Mouse (Mus musculus): ENCODE measurements around the gene Nfkbil1.

Nfkbil1 gene

GRCm38 (mm10) chr17:35204494-35205379 is 30.9 kb downstream of the Nfkbil1 start, which contains the start of gene Lta:
Gene Lta, minus strand, starts transcription at chr17:35205351.
- peak; percentile 22 for DNase-seq (ENCODE audit: low read depth, low spot score)

- DNase-seq (ENCODE audit: low read depth, low spot score): no peak
Measured at GRCm38 (mm10) chr17:35202442-35202841, 33.1 kb downstream of the Nfkbil1 start.

DNA sequence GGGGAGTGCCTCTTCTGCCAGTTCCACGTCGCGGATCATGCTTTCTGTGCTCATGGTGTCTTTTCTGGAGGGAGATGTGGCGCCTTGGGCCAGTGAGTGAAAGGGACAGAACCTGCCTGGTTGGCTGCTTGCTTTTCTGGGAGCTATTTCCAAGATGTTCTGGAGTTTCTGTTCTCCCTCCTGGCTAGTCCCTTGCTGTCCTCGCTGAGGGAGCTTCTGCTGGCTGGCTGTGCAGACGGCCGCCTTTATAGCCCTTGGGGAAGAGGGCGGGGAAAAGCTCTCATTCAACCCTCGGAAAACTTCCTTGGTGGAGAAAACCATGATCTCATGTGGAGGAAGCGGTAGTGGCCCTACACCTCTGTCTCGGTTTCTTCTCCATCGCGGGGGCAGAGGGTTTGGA is 33.8 kb downstream of the Nfkbil1 start, which contains the start of gene Tnf:
TSS of gene Tnf (minus strand) at position 221 of the 400 bp plus-strand sequence.
- no peak for DNase-seq (ENCODE audit: low read depth, low spot score)

- no peak for DNase-seq (ENCODE audit: low read depth, low spot score)
Measured at GRCm38 (mm10) chr17:35201128-35201527, 34.5 kb downstream of the Nfkbil1 start.

DNA sequence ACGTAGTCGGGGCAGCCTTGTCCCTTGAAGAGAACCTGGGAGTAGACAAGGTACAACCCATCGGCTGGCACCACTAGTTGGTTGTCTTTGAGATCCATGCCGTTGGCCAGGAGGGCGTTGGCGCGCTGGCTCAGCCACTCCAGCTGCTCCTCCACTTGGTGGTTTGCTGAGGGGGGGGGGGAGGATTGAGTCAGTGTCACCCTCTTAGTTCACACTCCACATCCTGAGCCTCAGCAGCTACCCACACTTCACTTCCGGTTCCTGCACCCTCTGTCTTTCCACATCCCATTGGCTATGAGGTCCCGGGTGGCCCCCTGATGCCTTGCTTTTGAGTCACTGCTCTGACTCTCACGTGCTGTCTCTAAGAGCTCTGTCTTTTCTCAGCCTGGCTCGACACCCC is 35.2 kb downstream of the Nfkbil1 start:
- no peak for DNase-seq (ENCODE audit: low read depth, low spot score)

GRCm38 (mm10) chr17:35198946-35199345 is 36.6 kb downstream of the Nfkbil1 start:
- peak; percentile 73 for DNase-seq (ENCODE audit: low read depth, low spot score)

DNA sequence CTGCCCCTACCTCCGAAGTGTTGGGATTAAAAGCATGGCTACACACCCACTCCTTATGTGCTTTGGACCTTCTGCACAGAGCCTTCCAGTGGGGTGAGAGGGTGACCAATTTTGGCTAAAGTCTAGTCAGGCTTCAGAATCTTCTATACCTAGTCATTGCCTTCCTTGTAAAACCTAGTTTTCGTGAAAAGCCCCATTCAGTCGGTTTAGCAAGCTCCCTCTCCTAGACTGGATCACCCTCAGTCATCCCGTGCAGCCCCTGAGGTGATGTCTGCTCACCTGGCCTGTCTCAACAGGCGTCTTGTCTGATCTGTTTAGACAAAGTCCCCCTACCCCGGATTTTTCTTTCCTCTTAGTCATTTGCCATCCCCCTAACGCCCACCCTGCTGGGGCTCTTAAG is 37.6 kb downstream of the Nfkbil1 start:
- DNase-seq (ENCODE audit: low read depth, low spot score): no peak

DNA sequence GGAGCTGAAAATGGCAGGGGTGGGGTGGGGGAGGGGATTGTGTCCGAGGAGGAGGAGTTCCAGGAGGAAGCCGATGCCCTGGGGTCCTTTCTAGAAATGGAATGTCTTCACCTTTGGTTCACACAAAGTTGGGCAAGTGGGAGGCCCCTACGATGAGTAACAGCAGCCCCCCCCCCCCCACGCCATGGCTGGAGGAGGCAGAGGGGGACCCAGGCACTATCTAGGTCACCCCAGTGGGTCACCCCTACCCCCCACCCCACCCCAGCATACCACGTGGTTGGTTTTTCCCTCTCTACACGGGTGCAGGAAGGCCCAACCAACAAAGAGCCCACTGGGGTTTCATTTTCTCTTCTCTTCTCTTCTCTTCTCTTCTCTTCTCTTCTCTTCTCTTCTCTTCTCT is 38.5 kb downstream of the Nfkbil1 start:
- no peak for DNase-seq (ENCODE audit: low read depth, low spot score)

- no peak for DNase-seq (ENCODE audit: low read depth, low spot score)
Measured at GRCm38 (mm10) chr17:35196321-35196641, 39.3 kb downstream of the Nfkbil1 start.

GRCm38 (mm10) chr17:35195631-35196320 is 39.8 kb downstream of the Nfkbil1 start:
- DNase-seq (ENCODE audit: low read depth, low spot score): peak; percentile 74

DNA sequence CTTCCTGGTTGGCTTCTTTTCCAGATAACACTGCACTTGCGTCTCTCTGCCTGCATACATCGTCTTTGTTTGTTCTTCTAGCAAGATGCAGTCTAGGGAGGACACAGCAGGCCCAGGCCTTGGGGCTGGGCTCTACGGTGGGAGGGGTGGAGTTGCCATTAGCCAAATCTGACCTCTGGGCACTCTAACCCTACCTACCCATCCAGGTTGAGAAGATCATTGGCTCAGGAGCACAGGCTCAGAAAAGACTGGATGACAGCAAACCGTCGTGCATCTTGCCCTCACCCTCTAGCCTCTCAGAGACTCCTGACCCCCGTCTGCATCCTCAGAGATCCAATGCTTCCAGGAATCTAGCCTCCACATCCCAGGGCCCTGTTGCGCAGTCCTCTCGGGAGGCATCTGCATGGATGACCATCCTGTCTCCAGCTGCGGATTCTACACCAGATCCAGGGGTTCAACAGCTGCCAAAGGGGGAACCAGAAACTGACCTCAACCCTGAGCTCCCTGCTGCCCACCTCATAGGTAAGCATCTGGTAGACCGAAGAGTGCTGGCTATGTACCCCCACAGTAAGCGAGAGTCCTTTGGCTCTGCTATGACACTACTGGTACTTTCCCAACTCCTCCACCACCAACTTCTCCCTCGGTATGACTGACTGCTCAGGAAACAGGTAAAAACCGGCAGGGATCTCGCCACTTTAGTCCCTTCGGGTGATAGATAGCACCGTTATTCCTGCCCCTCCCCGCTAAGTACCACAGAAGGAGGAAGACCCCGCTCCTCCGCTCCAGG is 40.6 kb downstream of the Nfkbil1 start:
- no peak for DNase-seq (ENCODE audit: low read depth, low spot score)

DNA sequence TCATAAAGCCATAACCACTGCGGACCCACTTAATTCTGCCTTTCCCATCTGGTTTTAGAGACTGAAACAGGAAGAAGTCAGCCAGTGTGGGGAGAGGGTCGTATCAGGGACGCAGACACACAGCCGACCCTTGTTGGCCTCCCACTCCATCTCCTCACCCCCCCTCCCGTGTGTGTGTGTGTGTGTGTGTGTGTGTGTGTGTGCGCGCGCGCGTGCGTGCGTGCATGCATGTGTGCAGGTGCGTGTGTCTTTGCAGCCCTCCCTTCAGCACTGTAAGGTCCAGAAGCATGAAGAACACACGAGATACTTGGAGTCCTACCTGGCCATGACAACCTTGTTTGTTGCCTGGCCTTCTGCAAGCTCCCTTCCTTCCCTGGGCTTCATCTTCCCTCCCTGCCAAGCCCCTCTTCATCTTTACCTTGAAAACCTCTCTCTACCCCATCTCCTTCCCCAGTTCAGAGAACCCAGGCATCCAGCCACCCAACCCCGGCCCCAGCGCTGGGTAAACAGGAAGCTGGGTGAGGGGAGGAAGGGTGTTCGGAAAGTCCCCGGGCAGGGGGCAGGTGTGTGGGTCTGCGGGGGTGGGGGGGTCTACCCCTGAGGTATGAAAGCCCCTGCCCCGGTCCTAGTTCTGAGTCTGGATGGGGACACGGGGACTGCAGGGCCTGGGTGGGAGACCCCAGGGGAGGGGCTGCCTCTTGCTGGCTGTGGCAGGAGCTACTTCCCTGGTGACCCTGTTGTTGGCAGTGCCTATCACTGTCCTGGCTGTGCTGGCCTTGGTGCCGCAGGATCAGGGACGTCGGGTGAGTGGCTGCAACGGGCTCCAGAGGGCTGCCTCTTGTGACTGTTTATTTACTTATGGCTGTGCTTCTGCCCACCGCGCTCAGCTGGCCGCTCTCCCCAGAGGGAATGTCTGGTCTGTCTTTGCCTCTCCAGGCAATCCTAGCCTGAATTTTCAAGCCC is 41.4 kb downstream of the Nfkbil1 start, which contains the start of gene Ltb:
TSS of gene Ltb (plus strand) at position 559 of the 963 bp plus-strand sequence.
- no peak for DNase-seq (ENCODE audit: low read depth, low spot score)

- no peak for DNase-seq (ENCODE audit: low read depth, low spot score)
Measured at GRCm38 (mm10) chr17:35192924-35193323, 42.7 kb downstream of the Nfkbil1 start.

- peak; percentile 45 for DNase-seq (ENCODE audit: low read depth, low spot score)
Measured at GRCm38 (mm10) chr17:35191723-35192122, 43.9 kb downstream of the Nfkbil1 start.

DNA sequence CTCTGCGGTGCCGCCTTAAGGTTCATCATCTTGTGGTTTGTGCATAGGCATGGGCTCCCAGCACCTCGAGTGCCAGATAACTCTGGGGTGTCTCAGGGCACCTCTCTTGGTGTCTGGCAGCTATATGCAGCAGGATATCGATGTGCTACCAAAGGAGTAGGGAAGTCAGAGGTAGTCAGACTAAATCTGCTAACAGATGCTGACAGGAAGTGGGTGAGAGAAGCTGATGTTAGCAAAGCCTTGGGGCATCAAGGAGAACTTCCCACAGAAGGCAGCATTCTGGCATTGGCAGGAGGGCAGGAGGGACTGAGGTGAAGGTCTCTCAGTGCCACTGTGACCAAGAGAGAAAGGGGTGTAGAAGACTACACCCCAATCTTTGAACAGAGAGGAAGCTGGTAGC is 45.5 kb downstream of the Nfkbil1 start:
- no peak for DNase-seq (ENCODE audit: low read depth, low spot score)

DNA sequence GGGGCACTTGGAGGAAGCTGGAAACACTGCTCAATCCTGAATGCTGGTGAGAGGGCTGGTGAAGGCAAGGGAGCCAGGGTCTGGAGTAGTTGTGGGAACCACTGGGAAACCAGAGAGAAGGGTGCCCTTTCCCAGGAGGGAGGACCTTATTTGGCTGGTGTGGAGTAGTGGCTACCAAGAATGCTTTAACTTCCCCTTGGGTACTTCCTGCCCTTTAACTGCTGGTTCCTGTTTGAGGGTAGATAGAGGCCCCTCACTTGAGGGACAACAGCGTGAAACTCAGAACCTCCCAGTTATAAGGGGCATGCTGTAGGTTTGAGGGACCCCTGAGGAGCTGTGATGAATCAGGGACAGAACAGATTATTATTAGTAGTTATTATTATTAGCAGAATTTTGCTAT is 46.4 kb downstream of the Nfkbil1 start:
- DNase-seq (ENCODE audit: low read depth, low spot score): no peak

- no peak for DNase-seq (ENCODE audit: low read depth, low spot score)
Measured at GRCm38 (mm10) chr17:35187959-35188610, 47.5 kb downstream of the Nfkbil1 start, which contains the start of gene Lst1. Gene Lst1, minus strand, starts transcription at chr17:35188439.

DNA sequence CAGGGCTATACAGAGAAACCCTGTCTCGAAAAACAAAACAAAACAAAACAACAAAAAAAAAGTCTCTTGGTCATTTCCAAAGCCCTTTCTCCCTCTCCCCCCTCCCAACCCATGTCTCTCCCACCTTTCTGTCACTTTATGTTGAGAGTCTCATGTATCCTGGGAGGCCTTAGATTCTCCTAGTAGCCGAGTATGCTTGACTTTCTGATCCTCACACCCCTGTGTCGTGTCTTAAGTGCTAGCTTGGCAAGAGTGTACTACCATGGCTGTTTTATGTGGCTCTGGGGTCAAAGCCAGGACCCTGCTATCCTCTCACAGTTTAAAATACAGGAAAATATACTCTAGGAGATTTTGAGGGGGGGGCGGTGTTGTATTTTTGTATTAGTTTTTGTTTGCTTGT is 48.2 kb downstream of the Nfkbil1 start:
- DNase-seq (ENCODE audit: low read depth, low spot score): no peak

GRCm38 (mm10) chr17:35186681-35187080 is 48.9 kb downstream of the Nfkbil1 start:
- DNase-seq (ENCODE audit: low read depth, low spot score): peak; percentile 98

Data from R1 (cell line).